Mouse (Mus musculus) embryonic facial prominence, embryonic 13.5 days (tissue): Measurements from ENCODE around the gene Gm2001. TPM values are rescaled to one million over a fixed set of nuclear protein-coding genes. Genes with fewer than 3 reads are reported as not detected.
"Not testable (repeated sequence)": the region's sequence is repeated elsewhere in the genome, so short reads cannot be mapped to it uniquely, and the experiment has no call there.

Experiments
- ATAC-seq: fragments of 200-750 bp; cut with Nextera tagmentation; 2 replicates; pipeline ENCODE4 v1.8.0; 2017; ENCODE audit warnings: low read depth; ENCODE audit not compliant: insufficient number of reproducible peaks, insufficient read depth, low FRiP score, low TSS enrichment
- H3K27ac ChIP-seq: fragments of 300-500 bp; sonication (generic); 2 replicates; pipeline ENCODE4 v1.5.1; 2015; ENCODE audit warnings: moderate library complexity, mild to moderate bottlenecking, inconsistent platforms
- H3K27me3 ChIP-seq: fragments of 300-500 bp; sonication (generic); 2 replicates; pipeline ENCODE4 v1.6.1; 2015; ENCODE audit warnings: mild to moderate bottlenecking, inconsistent platforms
- H3K36me3 ChIP-seq: fragments of 300-500 bp; sonication (generic); 2 replicates; pipeline ENCODE4 v1.6.1; 2015; ENCODE audit warnings: mild to moderate bottlenecking, inconsistent platforms
- H3K4me1 ChIP-seq: fragments of 300-500 bp; sonication (generic); 2 replicates; pipeline ENCODE4 v1.6.1; 2015; ENCODE audit warnings: inconsistent platforms
- H3K4me2 ChIP-seq: fragments of 300-500 bp; sonication (generic); 2 replicates; pipeline ENCODE4 v1.6.1; 2015; ENCODE audit warnings: moderate library complexity, mild to moderate bottlenecking, inconsistent platforms
- H3K4me3 ChIP-seq: fragments of 300-500 bp; sonication (generic); 2 replicates; pipeline ENCODE4 v1.5.1; 2015; ENCODE audit warnings: mild to moderate bottlenecking, inconsistent platforms
- H3K9ac ChIP-seq: fragments of 300-500 bp; sonication (generic); 2 replicates; pipeline ENCODE4 v1.6.1; 2015; ENCODE audit warnings: mild to moderate bottlenecking, inconsistent platforms
- H3K9me3 ChIP-seq: fragments of 300-500 bp; sonication (generic); 2 replicates; pipeline ENCODE4 v1.6.1; 2016; ENCODE audit warnings: inconsistent platforms
- WGBS: fragments of 180-500 bp; shearing (Covaris S2); methylation state at CpG from one replicate; pipeline ENCODE4 v1.1.7; 2015; ENCODE audit warnings: mixed read lengths; 5-methylcytosine and 5-hydroxymethylcytosine counted together
- polyA plus RNA-seq: library from polyadenylated mRNA; unstranded; fragments of >200 nt; fragmentation: Nextera tagmentation; extraction: Ambion mirVana; gene quantifications from 2 replicates; pipeline ENCODE4 v1.2.1, GENCODE M21; 2015

Gene Gm2001
- not detected in 2 replicates for polyA plus RNA-seq

DNA sequence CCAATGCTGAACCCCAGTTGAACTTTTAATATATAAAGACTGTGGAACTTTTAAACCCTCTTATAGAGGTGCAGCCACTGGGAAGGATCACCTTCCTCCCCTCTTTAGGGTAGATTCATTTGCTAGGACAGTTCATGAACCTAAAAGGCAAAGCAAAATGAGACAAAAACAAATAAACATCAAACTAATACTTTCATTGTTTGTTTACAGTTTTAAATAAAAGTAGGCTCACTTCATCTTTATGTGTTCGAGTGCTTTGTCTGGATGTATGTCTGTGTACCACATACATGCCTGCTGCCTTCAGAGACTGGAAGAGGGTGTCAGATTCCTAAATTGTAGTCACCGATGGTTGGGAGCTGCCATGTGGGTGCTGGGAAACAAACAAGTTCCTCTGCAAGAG, at the start of gene Gm2001:
Gene Gm2001 (minus strand): TSS at position 101 of the 400 bp plus-strand sequence.
- WGBS: 80% methylated on average over 2 of the region's 2 CpGs
- H3K4me2 ChIP-seq, ATAC-seq, H3K27me3 ChIP-seq, H3K9me3 ChIP-seq, H3K9ac ChIP-seq, H3K27ac ChIP-seq, H3K4me3 ChIP-seq, H3K36me3 ChIP-seq, H3K4me1 ChIP-seq: not testable (repeated sequence)

DNA sequence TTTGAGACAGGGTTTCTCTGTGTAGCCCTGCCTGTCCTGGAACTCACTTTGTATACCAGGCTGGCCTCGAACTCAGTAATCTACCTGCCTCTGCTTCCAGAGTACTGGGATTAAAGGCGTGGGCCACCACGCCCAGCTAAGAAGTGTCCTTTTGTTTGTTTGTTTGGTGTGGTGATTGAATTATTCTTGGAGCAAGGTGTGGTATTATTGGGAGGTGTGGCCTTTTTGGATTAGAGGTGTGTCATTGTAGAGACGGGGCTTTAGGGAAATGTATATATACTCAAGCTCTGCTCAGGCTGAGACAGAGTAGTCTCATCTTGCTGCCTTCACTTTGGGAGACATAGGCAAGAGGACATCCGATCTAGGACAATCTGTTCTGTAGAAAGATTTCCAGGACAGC, 31.6 kb upstream of the Gm2001 start, which contains the start of gene Gm2016:
Gene Gm2016 (plus strand): TSS at position 301 of the 400 bp plus-strand sequence.
- H3K9me3 ChIP-seq, H3K27ac ChIP-seq, H3K9ac ChIP-seq, ATAC-seq, H3K4me3 ChIP-seq, H3K4me2 ChIP-seq, H3K27me3 ChIP-seq, H3K4me1 ChIP-seq, H3K36me3 ChIP-seq: not testable (repeated sequence)
- WGBS: 89% methylated on average over 5 of the region's 5 CpGs

DNA sequence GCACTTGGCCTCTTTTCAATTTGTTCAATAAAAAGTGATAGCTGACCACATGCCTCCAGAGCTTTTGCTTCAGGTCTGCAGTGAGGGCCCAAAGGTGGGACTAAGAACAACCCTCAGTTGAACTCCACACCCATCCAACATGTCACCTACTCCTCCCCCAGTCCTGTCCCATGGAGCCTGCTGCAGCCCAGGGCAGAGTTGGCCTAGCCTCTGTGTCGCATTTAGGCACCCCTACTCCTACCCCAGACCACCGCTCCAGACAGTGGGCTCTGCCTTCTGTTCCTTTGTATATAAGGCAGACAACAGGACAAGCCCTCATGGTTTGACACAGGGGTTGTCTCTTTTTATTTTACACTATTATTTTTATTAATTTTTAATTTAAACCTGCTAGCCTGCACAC, 21.9 kb upstream of the Gm2001 start:
- not testable (repeated sequence) for H3K4me1 ChIP-seq, H3K9me3 ChIP-seq, H3K4me3 ChIP-seq, H3K27me3 ChIP-seq, H3K36me3 ChIP-seq, H3K9ac ChIP-seq, ATAC-seq, H3K27ac ChIP-seq, H3K4me2 ChIP-seq
- 82% methylated on average over 2 of the region's 2 CpGs for WGBS

DNA sequence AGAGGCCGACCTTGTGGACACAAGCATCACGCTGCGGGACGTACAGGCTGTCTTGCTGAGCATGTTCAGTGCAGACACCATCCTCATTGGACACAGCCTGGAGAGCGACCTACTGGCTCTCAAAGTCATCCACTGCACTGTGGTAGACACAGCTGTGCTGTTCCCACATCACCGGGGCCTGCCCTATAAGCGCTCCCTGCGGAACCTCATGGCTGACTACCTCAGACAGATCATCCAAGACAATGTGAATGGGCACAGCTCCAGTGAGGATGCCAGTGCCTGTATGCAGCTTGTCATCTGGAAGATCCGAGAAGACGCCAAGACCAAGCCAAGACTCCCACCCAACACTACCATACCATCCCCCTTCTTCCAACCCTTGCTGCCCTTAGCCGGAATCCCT, 21.5 kb upstream of the Gm2001 start:
- H3K9ac ChIP-seq, H3K4me3 ChIP-seq, H3K4me2 ChIP-seq, H3K9me3 ChIP-seq, H3K4me1 ChIP-seq, H3K27ac ChIP-seq, H3K36me3 ChIP-seq, H3K27me3 ChIP-seq: not testable (repeated sequence)
- 92% methylated on average over 10 of the region's 11 CpGs for WGBS
- ATAC-seq: peak; percentile 15; the same call in 1 of the 2 replicates

- WGBS: 83% methylated on average over 23 of the region's 23 CpGs
- H3K27me3 ChIP-seq, H3K4me3 ChIP-seq, H3K4me1 ChIP-seq, H3K9me3 ChIP-seq, H3K9ac ChIP-seq, H3K27ac ChIP-seq, H3K36me3 ChIP-seq, H3K4me2 ChIP-seq: not testable (repeated sequence)
- peak; percentile 11; the same call in 1 of the 2 replicates for ATAC-seq
These were observed 19.9 kb upstream of the Gm2001 start for GRCm38 (mm10) chr12:87861740-87862692.

- not testable (repeated sequence) for H3K27ac ChIP-seq, H3K9me3 ChIP-seq, ATAC-seq, H3K27me3 ChIP-seq, H3K4me2 ChIP-seq, H3K9ac ChIP-seq, H3K4me1 ChIP-seq, H3K36me3 ChIP-seq, H3K4me3 ChIP-seq
- 66% methylated on average over 1 of the region's 1 CpGs for WGBS
These were observed 13.9 kb upstream of the Gm2001 start for GRCm38 (mm10) chr12:87856067-87856466.

DNA sequence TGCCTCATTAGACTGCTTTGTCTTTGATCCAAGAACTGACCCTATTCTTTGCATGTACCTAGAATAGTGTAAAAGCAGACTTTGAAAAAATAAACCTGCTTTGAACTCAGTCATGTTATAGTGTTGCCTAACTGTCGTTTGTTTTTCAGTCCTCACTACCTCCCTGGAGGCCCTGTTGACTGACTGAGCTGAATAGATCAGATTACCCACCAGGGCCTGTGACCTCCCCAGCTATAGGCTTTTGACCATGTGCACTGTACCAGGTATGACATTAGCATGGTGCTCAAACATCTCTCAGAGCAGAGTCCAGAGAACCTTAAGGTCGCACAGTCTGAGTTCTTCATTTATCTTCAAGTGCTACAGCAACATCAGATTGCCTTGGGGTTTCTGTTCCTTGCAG, 8.5 kb upstream of the Gm2001 start:
- H3K27ac ChIP-seq, H3K9ac ChIP-seq, H3K27me3 ChIP-seq, H3K4me3 ChIP-seq, H3K4me1 ChIP-seq, ATAC-seq, H3K4me2 ChIP-seq, H3K36me3 ChIP-seq, H3K9me3 ChIP-seq: not testable (repeated sequence)
- WGBS: no CpG with 5 or more reads among the region's 2 CpGs

GRCm38 (mm10) chr12:87816277-87816676, 25.9 kb downstream of the Gm2001 start, which contains the start of gene BB287469:
Gene BB287469, plus strand, starts transcription at chr12:87816577.
- not testable (repeated sequence) for H3K27ac ChIP-seq, ATAC-seq
- WGBS: 84% methylated on average over 6 of the region's 6 CpGs

DNA sequence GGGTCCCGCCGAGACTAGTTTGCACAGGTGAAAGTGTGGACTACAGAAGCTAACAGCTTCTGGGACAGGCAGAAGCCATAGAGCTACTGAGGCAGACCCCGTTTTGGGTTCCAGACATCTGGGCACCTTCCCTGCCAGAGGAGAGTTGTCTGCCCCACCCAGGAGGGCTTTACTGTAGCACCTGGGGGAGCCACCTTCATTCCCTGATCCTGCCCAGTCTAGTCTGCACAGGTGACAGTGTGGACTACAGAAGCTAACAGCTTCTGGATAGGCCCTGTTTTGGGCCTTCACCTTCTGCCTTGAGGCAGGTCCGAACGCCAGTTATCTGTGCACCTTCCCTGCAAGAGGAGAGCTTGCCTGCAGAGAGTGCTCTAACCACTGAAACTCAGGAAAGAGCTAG, 44.2 kb downstream of the Gm2001 start:
- not testable (repeated sequence) for H3K27me3 ChIP-seq, H3K4me2 ChIP-seq, H3K27ac ChIP-seq, H3K9me3 ChIP-seq, ATAC-seq, H3K4me1 ChIP-seq, H3K4me3 ChIP-seq, H3K9ac ChIP-seq, H3K36me3 ChIP-seq
- 89% methylated on average over 5 of the region's 5 CpGs for WGBS

More at GRCm38 (mm10) chr12:87816277-87816676, 25.9 kb downstream of the Gm2001 start, which contains the start of gene BB287469:
- H3K9me3 ChIP-seq, H3K27me3 ChIP-seq, H3K4me1 ChIP-seq, H3K4me2 ChIP-seq, H3K9ac ChIP-seq, H3K4me3 ChIP-seq, H3K36me3 ChIP-seq: not testable (repeated sequence)

DNA sequence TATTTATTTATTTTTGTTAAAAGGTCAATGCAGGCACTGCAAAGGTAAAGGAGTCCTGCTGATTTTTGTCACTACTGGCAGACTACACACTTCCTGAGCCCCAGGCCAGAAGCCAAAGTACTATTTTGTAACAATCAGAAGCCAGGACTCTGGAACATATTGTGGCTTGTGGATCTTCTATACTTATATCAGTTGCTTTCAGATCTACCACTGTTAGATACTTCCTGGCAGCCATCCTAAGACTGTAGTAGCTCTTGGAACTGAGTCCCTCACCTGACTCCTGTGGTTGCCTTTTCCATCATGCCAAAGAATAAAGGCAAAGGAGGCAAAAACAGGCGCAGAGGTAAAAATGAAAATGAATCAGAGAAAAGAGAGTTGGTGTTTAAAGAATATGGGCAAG, 46.9 kb downstream of the Gm2001 start, which contains the start of gene Gm21936:
Gene Gm21936 (plus strand): TSS at position 301 of the 400 bp plus-strand sequence.
- not testable (repeated sequence) for H3K36me3 ChIP-seq, H3K4me3 ChIP-seq
- 88% methylated on average over 1 of the region's 1 CpGs for WGBS

More for the DNA sequence above, 46.9 kb downstream of the Gm2001 start, which contains the start of gene Gm21936:
- not testable (repeated sequence) for H3K27me3 ChIP-seq, H3K4me1 ChIP-seq, H3K4me2 ChIP-seq, H3K9ac ChIP-seq, H3K27ac ChIP-seq, H3K9me3 ChIP-seq, ATAC-seq
